Mouse (Mus musculus) hindbrain, embryonic 14.5 days (tissue): ENCODE data around the gene Gtf3c1. TPM values are rescaled to one million over a fixed set of nuclear protein-coding genes. Genes with fewer than 3 reads are reported as not detected.

Experiments
- ATAC-seq: fragments of 200-750 bp; cut with Nextera tagmentation; 2 replicates; pipeline ENCODE4 v1.8.0; 2017; ENCODE audit warnings: moderate number of reproducible peaks, mild to moderate bottlenecking, moderate TSS enrichment, moderate library complexity; ENCODE audit not compliant: low FRiP score
- DNase-seq: peaks from one replicate; pipeline ENCODE4 v3.0.0-alpha.2; 2015; ENCODE audit warnings: low spot score
- H3K27ac ChIP-seq: fragments of 300-500 bp; sonication (generic); 2 replicates; pipeline ENCODE4 v1.5.1; 2014; ENCODE audit warnings: mild to moderate bottlenecking, moderate library complexity
- H3K27me3 ChIP-seq: fragments of 300-500 bp; sonication (generic); 2 replicates; pipeline ENCODE4 v1.6.1; 2014; ENCODE audit warnings: mild to moderate bottlenecking, low read length, mixed read lengths; ENCODE audit not compliant: control insufficient read depth, insufficient read depth
- H3K36me3 ChIP-seq: fragments of 300-500 bp; sonication (generic); replicated peaks from 2 replicates; pipeline ENCODE4 v1.6.1; 2014; ENCODE audit not compliant: control insufficient read depth, insufficient read depth
- H3K4me1 ChIP-seq: fragments of 300-500 bp; sonication (generic); replicated peaks from 2 replicates; pipeline ENCODE4 v1.6.1; 2014; ENCODE audit warnings: antibody characterized with exemption, low read length, mixed read lengths; ENCODE audit not compliant: control insufficient read depth, insufficient read depth
- H3K4me2 ChIP-seq: fragments of 300-500 bp; sonication (generic); replicated peaks from 2 replicates; pipeline ENCODE4 v1.6.1; 2014; ENCODE audit warnings: mild to moderate bottlenecking, moderate library complexity
- H3K4me3 ChIP-seq: fragments of 300-500 bp; sonication (generic); replicated peaks from 2 replicates; pipeline ENCODE4 v1.5.1; 2014; ENCODE audit warnings: mild to moderate bottlenecking, low read length
- H3K9ac ChIP-seq: fragments of 300-500 bp; sonication (generic); 2 replicates; pipeline ENCODE4 v1.6.1; 2014
- H3K9me3 ChIP-seq: fragments of 300-500 bp; sonication (generic); 2 replicates; pipeline ENCODE4 v1.6.1; 2016; ENCODE audit warnings: low read length; ENCODE audit not compliant: control insufficient read depth
- WGBS: fragments of 180-500 bp; shearing (Covaris S2); extraction: QIAGEN DNeasy Blood & Tissue Kit; methylation state at CpG from one replicate; pipeline ENCODE4 v1.1.7; 2014; 5-methylcytosine and 5-hydroxymethylcytosine counted together
- polyA plus RNA-seq: library from polyadenylated mRNA; unstranded; fragments of >200 nt; fragmentation: Nextera tagmentation; extraction: Ambion mirVana; gene quantifications from 2 replicates; pipeline ENCODE4 v1.2.1, GENCODE M21; 2014

Gtf3c1 gene
- polyA plus RNA-seq: 33.7 and 34.8 TPM in 2 replicates

- ATAC-seq: peak; percentile 98
- peak within 1 kb of the TSS; percentile 88 for H3K27ac ChIP-seq
- H3K4me3 ChIP-seq: peak within 1 kb of the TSS; percentile 63
- peak within 1 kb of the TSS; percentile 84 for H3K4me2 ChIP-seq
- H3K27me3 ChIP-seq: no peaks in the 10 kb centered on the region
- H3K4me1 ChIP-seq: peaks cover 28% of the 10 kb centered on the region
- H3K9me3 ChIP-seq: no peaks in the 10 kb centered on the region
- DNase-seq: peak; percentile 100
- H3K9ac ChIP-seq: peak within 1 kb of the TSS; percentile 80
- peaks cover 21% of the 10 kb centered on the region for H3K36me3 ChIP-seq
- WGBS: under 1% methylated on average over 45 of the region's 45 CpGs
These were observed at the start of gene Gtf3c1, which contains the start of gene D430042O09Rik for GRCm38 (mm10) chr7:125707593-125708022. TSS of gene Gtf3c1 (minus strand) at chr7:125707780. TSS of gene D430042O09Rik (plus strand) at chr7:125707888.

- no peaks in the 10 kb centered on the region for H3K4me1 ChIP-seq
- DNase-seq (no peak), ATAC-seq (no peak)
- no peak overlapping the region for H3K9ac ChIP-seq
- H3K27me3 ChIP-seq: no peaks in the 10 kb centered on the region
- H3K4me3 ChIP-seq: no peak overlapping the region
- H3K36me3 ChIP-seq: no peaks in the 10 kb centered on the region
- H3K27ac ChIP-seq: no peak overlapping the region
- 75% methylated on average over 6 of the region's 6 CpGs for WGBS
- H3K4me2 ChIP-seq: no peak overlapping the region
- H3K9me3 ChIP-seq: no peaks in the 10 kb centered on the region
These were observed 49.2 kb upstream of the Gtf3c1 start for GRCm38 (mm10) chr7:125756806-125757205.

GRCm38 (mm10) chr7:125753326-125753715 lies 45.7 kb upstream of the Gtf3c1 start:
- no peak for ATAC-seq
- no peak overlapping the region for H3K4me2 ChIP-seq
- no peaks in the 10 kb centered on the region for H3K27me3 ChIP-seq
- WGBS: 94% methylated on average over 3 of the region's 3 CpGs
- no peak overlapping the region for H3K9ac ChIP-seq
- no peaks in the 10 kb centered on the region for H3K4me1 ChIP-seq
- no peak for DNase-seq
- no peaks in the 10 kb centered on the region for H3K36me3 ChIP-seq
- no peak overlapping the region for H3K27ac ChIP-seq
- H3K4me3 ChIP-seq: no peak overlapping the region
- no peaks in the 10 kb centered on the region for H3K9me3 ChIP-seq

- H3K9me3 ChIP-seq: no peaks in the 10 kb centered on the region
- H3K4me1 ChIP-seq: no peaks in the 10 kb centered on the region
- no peak for ATAC-seq
- H3K27me3 ChIP-seq: no peaks in the 10 kb centered on the region
- WGBS: 86% methylated on average over 7 of the region's 7 CpGs
- H3K9ac ChIP-seq: no peak overlapping the region
- no peaks in the 10 kb centered on the region for H3K36me3 ChIP-seq
- DNase-seq: no peak
- no peak overlapping the region for H3K27ac ChIP-seq
- H3K4me2 ChIP-seq: no peak overlapping the region
- H3K4me3 ChIP-seq: no peak overlapping the region
These were observed 45.2 kb upstream of the Gtf3c1 start for GRCm38 (mm10) chr7:125752699-125753325.

- no peaks in the 10 kb centered on the region for H3K36me3 ChIP-seq
- no peak overlapping the region for H3K4me3 ChIP-seq
- no peak for ATAC-seq
- WGBS: 52% methylated on average over 3 of the region's 3 CpGs
- no peaks in the 10 kb centered on the region for H3K9me3 ChIP-seq
- H3K27me3 ChIP-seq: no peaks in the 10 kb centered on the region
- no peaks in the 10 kb centered on the region for H3K4me1 ChIP-seq
- H3K9ac ChIP-seq: no peak overlapping the region
- no peak overlapping the region for H3K4me2 ChIP-seq
- DNase-seq: peak; percentile 69
- no peak overlapping the region for H3K27ac ChIP-seq
These were observed 40.6 kb upstream of the Gtf3c1 start for GRCm38 (mm10) chr7:125748186-125748585.

GRCm38 (mm10) chr7:125747316-125747690 lies 39.7 kb upstream of the Gtf3c1 start:
- Histone ChIP-seq H3K4me1 (no peaks in the 10 kb centered on the region), H3K4me2 (no peak overlapping the region), H3K36me3 (no peaks in the 10 kb centered on the region), H3K9ac (no peak overlapping the region), H3K27ac (no peak overlapping the region), H3K4me3 (no peak overlapping the region), H3K27me3 (no peaks in the 10 kb centered on the region), H3K9me3 (no peaks in the 10 kb centered on the region)
- DNase-seq (no peak), ATAC-seq (no peak)
- WGBS: 65% methylated on average over 7 of the region's 7 CpGs

GRCm38 (mm10) chr7:125746621-125747315 lies 39.2 kb upstream of the Gtf3c1 start:
- H3K4me3 ChIP-seq: no peak overlapping the region
- H3K4me2 ChIP-seq: no peak overlapping the region
- no peaks in the 10 kb centered on the region for H3K36me3 ChIP-seq
- no peak for ATAC-seq
- DNase-seq: no peak
- H3K9ac ChIP-seq: no peak overlapping the region
- no peaks in the 10 kb centered on the region for H3K27me3 ChIP-seq
- H3K9me3 ChIP-seq: no peaks in the 10 kb centered on the region
- H3K4me1 ChIP-seq: no peaks in the 10 kb centered on the region
- WGBS: 85% methylated on average over 2 of the region's 2 CpGs
- no peak overlapping the region for H3K27ac ChIP-seq

GRCm38 (mm10) chr7:125744774-125745173 lies 37.2 kb upstream of the Gtf3c1 start:
- no peak for ATAC-seq

GRCm38 (mm10) chr7:125741271-125741703 lies 33.7 kb upstream of the Gtf3c1 start:
- Histone ChIP-seq H3K36me3 (no peaks in the 10 kb centered on the region), H3K4me3 (no peak overlapping the region), H3K9me3 (no peaks in the 10 kb centered on the region), H3K4me2 (no peak overlapping the region), H3K4me1 (no peaks in the 10 kb centered on the region), H3K9ac (no peak overlapping the region), H3K27ac (no peak overlapping the region), H3K27me3 (no peaks in the 10 kb centered on the region)
- DNase-seq (no peak), ATAC-seq (no peak)
- 77% methylated on average over 1 of the region's 1 CpGs for WGBS

More at GRCm38 (mm10) chr7:125744774-125745173, 37.2 kb upstream of the Gtf3c1 start:
- H3K4me2 ChIP-seq: no peak overlapping the region
- no peak overlapping the region for H3K9ac ChIP-seq
- no peak for DNase-seq
- no peaks in the 10 kb centered on the region for H3K27me3 ChIP-seq
- H3K9me3 ChIP-seq: no peaks in the 10 kb centered on the region
- no peaks in the 10 kb centered on the region for H3K36me3 ChIP-seq
- H3K4me1 ChIP-seq: no peaks in the 10 kb centered on the region
- H3K4me3 ChIP-seq: no peak overlapping the region
- H3K27ac ChIP-seq: no peak overlapping the region
- 92% methylated on average over 1 of the region's 1 CpGs for WGBS
